Mouse (Mus musculus) intestine, embryonic 15.5 days (tissue): ENCODE measurements around the gene Tnik. TPM values are rescaled to one million over a fixed set of nuclear protein-coding genes. Genes with fewer than 3 reads are reported as not detected.

Experiments
- ATAC-seq: fragments of 200-750 bp; cut with Nextera tagmentation; 2 replicates; pipeline ENCODE4 v1.8.0; 2017; ENCODE audit warnings: moderate TSS enrichment, moderate library complexity
- H3K27ac ChIP-seq: fragments of 300-500 bp; sonication (generic); 2 replicates; pipeline ENCODE4 v1.5.1; 2015; ENCODE audit warnings: mild to moderate bottlenecking, inconsistent platforms
- H3K27me3 ChIP-seq: fragments of 300-500 bp; sonication (generic); replicated peaks from 2 replicates; pipeline ENCODE4 v1.6.1; 2015; ENCODE audit warnings: inconsistent platforms
- H3K36me3 ChIP-seq: fragments of 300-500 bp; sonication (generic); 2 replicates; pipeline ENCODE4 v1.6.1; 2015; ENCODE audit warnings: inconsistent platforms
- H3K4me1 ChIP-seq: fragments of 300-500 bp; sonication (generic); replicated peaks from 2 replicates; pipeline ENCODE4 v1.6.1; 2015; ENCODE audit warnings: inconsistent platforms
- H3K4me2 ChIP-seq: fragments of 300-500 bp; sonication (generic); replicated peaks from 2 replicates; pipeline ENCODE4 v1.6.1; 2015; ENCODE audit warnings: mild to moderate bottlenecking, inconsistent platforms
- H3K4me3 ChIP-seq: fragments of 300-500 bp; sonication (generic); replicated peaks from 2 replicates; pipeline ENCODE4 v1.5.1; 2015; ENCODE audit warnings: inconsistent platforms
- H3K9ac ChIP-seq: fragments of 300-500 bp; sonication (generic); 2 replicates; pipeline ENCODE4 v1.6.1; 2015; ENCODE audit warnings: inconsistent platforms
- H3K9me3 ChIP-seq: fragments of 300-500 bp; sonication (generic); 2 replicates; pipeline ENCODE4 v1.6.1; 2016; ENCODE audit warnings: inconsistent platforms
- WGBS: fragments of 180-500 bp; shearing (Covaris S2); methylation state at CpG from one replicate; pipeline ENCODE4 v1.1.7; 2015; 5-methylcytosine and 5-hydroxymethylcytosine counted together
- polyA plus RNA-seq: library from polyadenylated mRNA; unstranded; fragments of >200 nt; fragmentation: Nextera tagmentation; extraction: Ambion mirVana; gene quantifications from 2 replicates; pipeline ENCODE4 v1.2.1, GENCODE M21; 2015

The Tnik gene
- polyA plus RNA-seq, 1 experiment from 2014 or later = 12.3 TPM

GRCm38 (mm10) chr3:28653043-28653442 is 390.0 kb downstream of the Tnik start:
- Histone ChIP-seq H3K4me1 (no peaks in the 10 kb centered on the region), H3K9me3 (no peaks in the 10 kb centered on the region), H3K9ac (no peak overlapping the region), H3K4me3 (no peak overlapping the region), H3K27ac (no peak overlapping the region), H3K27me3 (no peaks in the 10 kb centered on the region), H3K36me3 (no peaks in the 10 kb centered on the region), H3K4me2 (no peak overlapping the region)
- no peak for ATAC-seq
- WGBS = 72% methylated on average over 3 of the region's 3 CpGs

DNA sequence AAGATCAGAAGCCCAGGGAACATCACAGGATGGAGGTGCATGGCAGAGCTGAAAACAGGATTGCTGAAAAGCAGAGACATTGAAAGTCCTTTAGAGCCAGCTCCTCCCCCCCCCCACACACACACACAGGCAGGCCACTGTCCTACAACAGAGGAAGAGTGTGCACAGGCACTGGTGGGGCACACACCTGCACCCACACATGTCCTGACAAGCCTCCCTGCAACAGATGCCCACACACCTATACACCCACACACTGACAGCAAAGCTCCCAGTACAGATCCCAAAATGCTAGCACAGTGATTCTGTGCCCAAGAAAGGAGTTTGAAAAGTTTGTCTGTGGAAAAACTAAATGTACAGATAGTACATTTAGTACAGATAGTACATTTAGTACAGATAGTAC is 391.7 kb downstream of the Tnik start:
- no peak overlapping the region for H3K4me2 ChIP-seq
- no peaks in the 10 kb centered on the region for H3K9me3 ChIP-seq
- no peaks in the 10 kb centered on the region for H3K36me3 ChIP-seq
- no peak overlapping the region for H3K9ac ChIP-seq
- H3K4me1 ChIP-seq = no peaks in the 10 kb centered on the region
- no peaks in the 10 kb centered on the region for H3K27me3 ChIP-seq
- no peak overlapping the region for H3K4me3 ChIP-seq
- H3K27ac ChIP-seq = no peak overlapping the region
- no peak for ATAC-seq

DNA sequence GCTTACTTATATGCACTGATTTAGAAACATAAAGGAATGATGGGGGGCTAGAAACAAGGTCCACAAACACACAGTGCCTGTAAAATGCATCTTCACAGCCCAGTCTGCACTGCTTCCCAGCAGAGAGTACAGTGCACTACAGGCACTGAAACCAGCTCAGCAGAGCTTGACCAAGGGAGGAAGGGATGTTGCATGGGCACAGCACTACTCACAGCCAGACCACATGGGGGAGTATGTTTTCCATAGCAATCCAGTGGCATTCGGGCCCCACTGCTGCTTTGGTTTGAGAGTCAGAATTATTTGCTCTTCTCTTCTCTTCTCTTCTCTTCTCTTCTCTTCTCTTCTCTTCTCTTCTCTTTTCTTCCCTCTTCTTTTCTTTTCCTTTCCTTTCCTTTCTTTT is 395.3 kb downstream of the Tnik start:
- 52% methylated on average over 1 of the region's 1 CpGs for WGBS

GRCm38 (mm10) chr3:28680851-28681250 is 417.8 kb downstream of the Tnik start:
- no peak overlapping the region for H3K4me3 ChIP-seq
- ATAC-seq = no peak
- H3K27ac ChIP-seq = no peak overlapping the region
- H3K4me2 ChIP-seq = no peak overlapping the region
- no peaks in the 10 kb centered on the region for H3K27me3 ChIP-seq
- H3K36me3 ChIP-seq = no peaks in the 10 kb centered on the region
- H3K9me3 ChIP-seq = no peaks in the 10 kb centered on the region
- H3K9ac ChIP-seq = no peak overlapping the region
- no peaks in the 10 kb centered on the region for H3K4me1 ChIP-seq
- WGBS = 88% methylated on average over 7 of the region's 7 CpGs

More for the DNA sequence above, 395.3 kb downstream of the Tnik start:
- Histone ChIP-seq H3K9ac (no peak overlapping the region), H3K27me3 (no peaks in the 10 kb centered on the region), H3K36me3 (no peaks in the 10 kb centered on the region), H3K27ac (no peak overlapping the region), H3K9me3 (no peaks in the 10 kb centered on the region), H3K4me3 (no peak overlapping the region), H3K4me1 (no peaks in the 10 kb centered on the region), H3K4me2 (no peak overlapping the region)
- ATAC-seq = no peak

DNA sequence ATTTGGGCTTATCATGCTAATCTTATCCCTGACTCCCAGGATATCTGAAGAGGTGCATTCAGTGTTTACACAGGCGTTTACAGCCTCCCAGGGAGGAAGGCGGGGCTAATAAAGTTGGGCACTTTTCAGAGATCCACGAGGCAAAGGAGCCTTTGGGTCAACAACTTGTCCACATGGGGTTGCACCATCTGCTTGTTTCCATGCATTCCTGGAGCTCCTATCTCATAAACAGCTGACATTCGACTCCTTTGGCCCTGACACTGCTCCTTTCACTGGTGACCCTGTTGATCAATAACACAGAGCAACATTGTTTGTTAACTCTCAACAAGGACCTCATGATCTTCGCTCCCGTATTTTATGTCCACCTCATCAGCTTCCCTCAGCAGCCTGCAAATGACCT is 418.9 kb downstream of the Tnik start:
- Histone ChIP-seq H3K27ac (no peak overlapping the region), H3K9me3 (no peaks in the 10 kb centered on the region), H3K36me3 (no peaks in the 10 kb centered on the region), H3K4me3 (no peak overlapping the region), H3K4me2 (no peak overlapping the region), H3K27me3 (no peaks in the 10 kb centered on the region), H3K9ac (no peak overlapping the region), H3K4me1 (no peaks in the 10 kb centered on the region)
- ATAC-seq = no peak
- 27% methylated on average over 6 of the region's 6 CpGs for WGBS

DNA sequence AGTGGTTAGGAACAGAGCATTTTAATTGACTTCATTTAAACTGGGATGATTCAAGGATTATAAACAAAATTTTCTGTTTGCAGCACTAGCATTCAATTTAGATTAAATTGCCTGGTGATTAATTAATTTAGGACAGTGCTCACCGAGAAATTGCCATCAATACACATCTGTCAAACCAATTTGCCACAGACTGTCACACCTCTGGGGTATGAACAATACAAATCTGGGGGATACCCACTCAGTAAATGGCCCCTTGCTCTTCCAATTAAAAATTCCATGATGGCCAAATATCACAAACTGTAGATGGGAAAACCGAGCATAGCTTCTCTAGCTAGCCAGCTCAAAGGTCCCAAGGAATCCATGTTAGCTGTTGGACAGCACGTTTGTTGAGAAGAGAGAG is 419.4 kb downstream of the Tnik start:
- 70% methylated on average over 3 of the region's 3 CpGs for WGBS
- no peaks in the 10 kb centered on the region for H3K36me3 ChIP-seq
- H3K4me2 ChIP-seq = no peak overlapping the region

DNA sequence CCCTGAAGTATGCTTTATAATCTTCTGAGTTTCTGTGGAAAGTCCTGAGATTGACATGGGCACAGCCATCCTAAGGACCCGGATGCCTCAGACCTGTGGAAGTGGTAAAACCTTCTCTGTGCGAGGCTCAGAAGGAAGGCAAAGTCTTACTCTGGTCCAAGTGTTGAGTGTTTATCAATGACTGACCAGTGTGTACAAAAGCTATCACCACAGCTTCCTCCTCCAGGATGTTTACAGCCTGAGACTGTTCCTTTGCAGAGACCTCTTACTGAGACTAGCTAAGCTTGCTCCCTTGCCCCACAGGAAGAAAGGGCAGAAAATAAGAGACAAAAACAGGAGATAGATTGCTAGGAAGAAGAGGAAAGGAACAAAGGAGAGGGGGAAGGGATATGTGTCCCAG is 422.5 kb downstream of the Tnik start:
- H3K4me1 ChIP-seq = no peaks in the 10 kb centered on the region
- no peak overlapping the region for H3K27ac ChIP-seq
- H3K27me3 ChIP-seq = no peaks in the 10 kb centered on the region
- H3K36me3 ChIP-seq = no peaks in the 10 kb centered on the region
- no peak overlapping the region for H3K9ac ChIP-seq
- 67% methylated on average over 2 of the region's 2 CpGs for WGBS
- ATAC-seq = no peak
- no peak overlapping the region for H3K4me3 ChIP-seq
- no peak overlapping the region for H3K4me2 ChIP-seq
- H3K9me3 ChIP-seq = no peaks in the 10 kb centered on the region

More for the DNA sequence above, 419.4 kb downstream of the Tnik start:
- H3K9me3 ChIP-seq = no peaks in the 10 kb centered on the region
- H3K4me3 ChIP-seq = no peak overlapping the region
- H3K4me1 ChIP-seq = no peaks in the 10 kb centered on the region
- no peaks in the 10 kb centered on the region for H3K27me3 ChIP-seq
- ATAC-seq = no peak
- no peak overlapping the region for H3K9ac ChIP-seq
- H3K27ac ChIP-seq = no peak overlapping the region

DNA sequence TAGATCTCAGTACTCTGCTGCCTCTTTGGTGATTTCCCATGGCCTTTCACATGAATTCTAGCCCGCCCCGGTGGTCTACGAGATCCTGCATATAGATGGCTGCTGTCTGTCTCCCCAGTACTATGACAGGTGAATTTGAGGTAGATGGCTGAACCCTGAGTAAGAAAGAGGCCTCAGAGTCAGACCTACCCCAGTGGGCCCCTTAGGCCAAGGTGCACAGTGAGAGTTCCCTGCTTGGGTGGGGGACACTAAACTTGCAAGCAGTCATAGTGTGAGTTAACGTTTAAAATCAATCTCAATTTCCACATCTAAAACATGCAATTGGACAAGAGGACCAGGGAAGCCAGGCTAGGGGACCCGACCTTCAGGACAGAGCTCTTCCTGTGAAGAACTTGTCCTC is 431.8 kb downstream of the Tnik start:
- H3K36me3 ChIP-seq = no peaks in the 10 kb centered on the region
- no peak overlapping the region for H3K9ac ChIP-seq
- H3K9me3 ChIP-seq = no peaks in the 10 kb centered on the region
- H3K4me3 ChIP-seq = no peak overlapping the region
- no peaks in the 10 kb centered on the region for H3K27me3 ChIP-seq
- H3K27ac ChIP-seq = 0 out of 2 replicates have a peak overlapping the region, but pooled peaks have one; percentile 27
- no peaks in the 10 kb centered on the region for H3K4me1 ChIP-seq
- ATAC-seq = peak; percentile 70
- 85% methylated on average over 5 of the region's 5 CpGs for WGBS
- no peak overlapping the region for H3K4me2 ChIP-seq

- Histone ChIP-seq H3K27ac (no peak overlapping the region), H3K4me2 (peak overlapping the region; percentile 51), H3K27me3 (no peaks in the 10 kb centered on the region), H3K4me3 (0 out of 2 replicates have a peak overlapping the region, but pooled peaks have one; percentile 1), H3K4me1 (no peaks in the 10 kb centered on the region), H3K9ac (no peak overlapping the region), H3K9me3 (no peaks in the 10 kb centered on the region), H3K36me3 (no peaks in the 10 kb centered on the region)
- peak; percentile 78 for ATAC-seq
- WGBS = 52% methylated on average over 13 of the region's 13 CpGs
Measured at GRCm38 (mm10) chr3:28695608-28696007, 432.6 kb downstream of the Tnik start.

DNA sequence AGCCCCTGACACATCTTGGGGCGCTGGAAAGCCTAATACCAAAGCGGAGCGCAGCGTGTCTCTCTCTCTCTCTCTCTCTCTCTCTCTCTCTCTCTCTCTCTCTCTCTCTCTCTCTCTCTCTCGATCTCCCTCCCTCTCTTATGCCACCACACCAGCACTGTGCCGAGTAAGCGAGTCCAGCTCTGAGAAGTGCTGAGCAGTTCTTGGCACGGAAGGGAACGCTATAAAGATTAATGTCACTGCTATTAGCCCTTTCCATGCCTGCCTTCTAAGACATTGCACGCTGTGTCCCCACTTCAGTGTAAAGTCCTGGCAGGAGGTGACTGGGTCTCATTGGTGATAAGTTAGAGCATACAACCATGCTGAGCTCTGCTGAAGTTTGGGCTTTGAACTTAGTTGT is 433.1 kb downstream of the Tnik start:
- Histone ChIP-seq H3K4me2 (peak overlapping the region; percentile 51), H3K9ac (no peak overlapping the region), H3K27ac (no peak overlapping the region), H3K27me3 (no peaks in the 10 kb centered on the region), H3K36me3 (no peaks in the 10 kb centered on the region), H3K4me3 (0 out of 2 replicates have a peak overlapping the region, but pooled peaks have one; percentile 1), H3K9me3 (no peaks in the 10 kb centered on the region), H3K4me1 (no peaks in the 10 kb centered on the region)
- WGBS = 55% methylated on average over 10 of the region's 10 CpGs
- ATAC-seq = peak; percentile 58

DNA sequence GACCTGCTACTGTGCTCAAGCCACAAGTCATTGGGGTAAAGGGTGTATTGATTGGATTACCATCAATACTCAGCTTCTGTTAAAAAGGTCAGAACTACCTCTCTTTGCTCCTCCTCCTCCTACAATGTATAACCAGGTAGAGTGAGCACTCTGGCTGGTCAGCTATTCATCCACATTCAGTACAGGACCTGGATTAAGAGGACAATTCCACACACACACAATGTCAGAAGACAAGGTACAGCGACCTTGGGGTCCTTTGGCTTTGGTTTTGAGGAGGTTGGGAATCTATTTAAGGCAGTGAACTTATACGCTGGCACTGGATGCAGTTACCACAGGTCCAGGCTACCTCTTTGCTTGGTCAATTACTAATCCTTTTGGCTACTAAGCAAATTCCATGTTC is 434.8 kb downstream of the Tnik start, which contains the start of gene Slc2a2:
Slc2a2 (plus strand) TSS at position 107 of the 400 bp plus-strand sequence.
- no peaks in the 10 kb centered on the region for H3K27me3 ChIP-seq
- no peak within 1 kb of the TSS for H3K27ac ChIP-seq
- H3K4me1 ChIP-seq = no peaks in the 10 kb centered on the region
- H3K36me3 ChIP-seq = no peaks in the 10 kb centered on the region
- H3K9me3 ChIP-seq = no peaks in the 10 kb centered on the region
- WGBS = 78% methylated on average over 2 of the region's 2 CpGs
- H3K9ac ChIP-seq = no peak within 1 kb of the TSS
- no peak within 1 kb of the TSS for H3K4me2 ChIP-seq
- ATAC-seq = no peak
- no peak within 1 kb of the TSS for H3K4me3 ChIP-seq

- no peak overlapping the region for H3K9ac ChIP-seq
- H3K4me1 ChIP-seq = no peaks in the 10 kb centered on the region
- H3K9me3 ChIP-seq = no peaks in the 10 kb centered on the region
- H3K4me2 ChIP-seq = no peak overlapping the region
- no peak overlapping the region for H3K27ac ChIP-seq
- H3K36me3 ChIP-seq = no peaks in the 10 kb centered on the region
- H3K27me3 ChIP-seq = no peaks in the 10 kb centered on the region
- no peak for ATAC-seq
- WGBS = 70% methylated on average over 4 of the region's 4 CpGs
- H3K4me3 ChIP-seq = no peak overlapping the region
Measured at GRCm38 (mm10) chr3:28699601-28700000, 436.6 kb downstream of the Tnik start.

- no peaks in the 10 kb centered on the region for H3K9me3 ChIP-seq
- 57% methylated on average over 10 of the region's 10 CpGs for WGBS
- no peak overlapping the region for H3K4me3 ChIP-seq
- H3K27me3 ChIP-seq = no peaks in the 10 kb centered on the region
- H3K4me1 ChIP-seq = no peaks in the 10 kb centered on the region
- no peaks in the 10 kb centered on the region for H3K36me3 ChIP-seq
- peak; percentile 87 for ATAC-seq
- H3K9ac ChIP-seq = no peak overlapping the region
- H3K27ac ChIP-seq = no peak overlapping the region
- no peak overlapping the region; the same call in 1 of the 2 replicates for H3K4me2 ChIP-seq
Measured at GRCm38 (mm10) chr3:28705522-28706137, 442.6 kb downstream of the Tnik start.
